In genomic region chr8:84973803-84974542, GRCm38 (mm10) we compare ENCODE assay signal across 9 mouse cellular contexts. TPM values are rescaled to one million over a fixed set of nuclear protein-coding genes. Genes with fewer than 3 reads are reported as not detected.
DNase-seq lines count a peak whose midpoint lies in the region; ATAC-seq and TF ChIP-seq lines count a peak whose summit lies in the region.
"Had no signal": no experiment of that assay in that cellular context is flagged by ENCODE, and none has a peak within 500 bp of the region (broad histone marks: within the 10 kb centered on the region; RNA-seq: fewer than 3 reads in every experiment).

No protein-coding gene starts in this region.

- ATAC-seq in forebrain, embryonic 16.5 days = peak; percentile 18; the same call in 1 of the 2 replicates
- no peak for ATAC-seq in midbrain, postnatal 0 days (ENCODE audit: low FRiP score)
- no peak for ATAC-seq in frontal cortex, adult (ENCODE audit: low TSS enrichment)

- intact Hi-C loops in gastrocnemius, adult 2 months (cut with DNase I) = loop anchor here (10.0 kb wide), 1 partner anchor 309 kb away; the partner anchor contains the start of gene Ier2

- H3K36me3 ChIP-seq in forebrain, embryonic 16.5 days (ENCODE audit: control insufficient read depth, insufficient read depth) = peaks cover 8% of the 10 kb centered on the region
- H3K36me3 ChIP-seq in limb, embryonic 10.5 days = peaks cover 49% of the 10 kb centered on the region
- H3K36me3 ChIP-seq in midbrain, postnatal 0 days (ENCODE audit: insufficient read depth, low read length) = peaks cover 20% of the 10 kb centered on the region

- H3K4me3 ChIP-seq in gastrocnemius, adult 2 months = no peak overlapping the region
- H3K4me3 ChIP-seq in forebrain, embryonic 16.5 days (replicated peaks; ENCODE audit: low read length) = no peak overlapping the region
- H3K4me3 ChIP-seq in limb, embryonic 10.5 days = no peak overlapping the region
- H3K4me3 ChIP-seq in midbrain, postnatal 0 days (ENCODE audit: low read depth, low read length) = no peak overlapping the region

- WGBS in forebrain, embryonic 16.5 days = 56% methylated on average over 4 of the region's 4 CpGs
- 77% methylated on average over 4 of the region's 4 CpGs for WGBS in limb, embryonic 10.5 days
- 56% methylated on average over 4 of the region's 4 CpGs for WGBS in midbrain, postnatal 0 days

- no peak overlapping the region for H3K4me2 ChIP-seq in forebrain, embryonic 16.5 days (ENCODE audit: low read length)
- no peak overlapping the region for H3K4me2 ChIP-seq in midbrain, postnatal 0 days (ENCODE audit: low read depth, low read length, poor library complexity, severe bottlenecking)

- peak; percentile 72 for DNase-seq in gastrocnemius, adult 2 months
- no peak for DNase-seq in gastrocnemius, postnatal 4 days (ENCODE audit: low spot score in 2 of 2)
- peak; percentile 85 for DNase-seq in 416B (ENCODE audit: low read depth)
- DNase-seq in adrenal gland, adult (ENCODE audit: inconsistent age in 2 of 2, low spot score in 1 of 2) = peak; percentile 88 to 94
- DNase-seq in limb, embryonic 10.5 days (ENCODE audit: low spot score) = peak; percentile 57
- DNase-seq in midbrain, postnatal 0 days (ENCODE audit: low spot score) = peak; percentile 82

- no peaks in the 10 kb centered on the region for H3K9me3 ChIP-seq in forebrain, embryonic 16.5 days (ENCODE audit: control insufficient read depth, low read length)
- H3K9me3 ChIP-seq in limb, embryonic 10.5 days (replicated peaks) = no peaks in the 10 kb centered on the region
- no peaks in the 10 kb centered on the region for H3K9me3 ChIP-seq in midbrain, postnatal 0 days (ENCODE audit: low read length)

- peaks cover 57% of the 10 kb centered on the region for H3K4me1 ChIP-seq in forebrain, embryonic 16.5 days (replicated peaks; ENCODE audit: control insufficient read depth, insufficient read depth, low read length)
- peaks cover 55% of the 10 kb centered on the region for H3K4me1 ChIP-seq in limb, embryonic 10.5 days
- H3K4me1 ChIP-seq in midbrain, postnatal 0 days (ENCODE audit: insufficient read depth, low read length) = peaks cover 20% of the 10 kb centered on the region

- H3K9ac ChIP-seq in forebrain, embryonic 16.5 days (replicated peaks; ENCODE audit: low read depth, low read length) = no peak overlapping the region
- H3K9ac ChIP-seq in midbrain, postnatal 0 days (replicated peaks; ENCODE audit: low read length, poor library complexity, severe bottlenecking) = no peak overlapping the region

- peak; percentile 96 for TF ChIP-seq CTCF in gastrocnemius, adult 2 months (IDR thresholded peaks at IDR 0.05)
- TF ChIP-seq CTCF in midbrain, postnatal 0 days (IDR thresholded peaks at IDR 0.05) = peak; percentile 92

- H3K27me3 ChIP-seq in forebrain, embryonic 16.5 days (replicated peaks; ENCODE audit: control insufficient read depth, insufficient read depth, low read length) = peaks cover 17% of the 10 kb centered on the region
- H3K27me3 ChIP-seq in limb, embryonic 10.5 days (ENCODE audit: low read depth, poor library complexity, severe bottlenecking) = peaks cover 21% of the 10 kb centered on the region
- H3K27me3 ChIP-seq in midbrain, postnatal 0 days (ENCODE audit: insufficient read depth, low read length) = no peaks in the 10 kb centered on the region

- H3K27ac ChIP-seq in gastrocnemius, adult 2 months = peak overlapping the region; percentile 70
- H3K27ac ChIP-seq in forebrain, embryonic 16.5 days (ENCODE audit: low read length) = no peak overlapping the region
- H3K27ac ChIP-seq in limb, embryonic 10.5 days = no peak overlapping the region
- no peak overlapping the region for H3K27ac ChIP-seq in midbrain, postnatal 0 days (ENCODE audit: low read depth, low read length)

RNA-seq across cellular contexts. Expression of gene Rnaseh2a, which starts 4.4 kb away (rescaled TPM):
- total RNA-seq in gastrocnemius, adult 2 months (2021) = 10 to 100 TPM; 22.1 to 25.9 TPM
- total RNA-seq in gastrocnemius, postnatal 4 days (2021) = 10 to 100 TPM; 38.7 to 45.2 TPM
- 79.9 and 85.8 TPM in 2 replicates for polyA plus RNA-seq in forebrain, embryonic 16.5 days (2015; fragmentation: Nextera tagmentation; extraction: Ambion mirVana)
- 156 and 168 TPM in 2 replicates for polyA plus RNA-seq in limb, embryonic 10.5 days (2016; fragmentation: Nextera tagmentation; extraction: Ambion mirVana)
- 40.5 and 48.9 TPM in 2 replicates for total RNA-seq in midbrain, postnatal 0 days (2014; rRNA removed)
- polyA plus RNA-seq in midbrain, postnatal 0 days (2015; fragmentation: Nextera tagmentation; extraction: Ambion mirVana) = 36.5 and 39.7 TPM in 2 replicates

RNA-seq across cellular contexts. Expression of gene Junb, which starts 4.5 kb away (rescaled TPM):
- total RNA-seq in gastrocnemius, adult 2 months (2021) = 10 to 100 TPM in 1 of 2 experiments, 1 to 10 TPM in 1; 5.7 to 10.1 TPM
- 10 to 100 TPM in 1 of 2 experiments, 1 to 10 TPM in 1; 10.0 to 10.1 TPM for total RNA-seq in gastrocnemius, postnatal 4 days (2021)
- 7.6 and 8.2 TPM in 2 replicates for polyA plus RNA-seq in forebrain, embryonic 16.5 days (2015; fragmentation: Nextera tagmentation; extraction: Ambion mirVana)
- 9.9 and 14.4 TPM in 2 replicates for polyA plus RNA-seq in limb, embryonic 10.5 days (2016; fragmentation: Nextera tagmentation; extraction: Ambion mirVana)
- 11.3 and 15.9 TPM in 2 replicates for total RNA-seq in midbrain, postnatal 0 days (2014; rRNA removed)
- polyA plus RNA-seq in midbrain, postnatal 0 days (2015; fragmentation: Nextera tagmentation; extraction: Ambion mirVana) = 5.3 and 6.1 TPM in 2 replicates

RNA-seq across cellular contexts. Expression of gene Prdx2, which starts 4.6 kb away (rescaled TPM):
- 100 to 1,000 TPM; 151 to 245 TPM for total RNA-seq in gastrocnemius, adult 2 months (2021)
- total RNA-seq in gastrocnemius, postnatal 4 days (2021) = 100 to 1,000 TPM; 317 to 327 TPM
- polyA plus RNA-seq in forebrain, embryonic 16.5 days (2015; fragmentation: Nextera tagmentation; extraction: Ambion mirVana) = 1,287 and 1,394 TPM in 2 replicates
- 1,175 and 1,260 TPM in 2 replicates for polyA plus RNA-seq in limb, embryonic 10.5 days (2016; fragmentation: Nextera tagmentation; extraction: Ambion mirVana)
- total RNA-seq in midbrain, postnatal 0 days (2014; rRNA removed) = 720 and 802 TPM in 2 replicates
- polyA plus RNA-seq in midbrain, postnatal 0 days (2015; fragmentation: Nextera tagmentation; extraction: Ambion mirVana) = 904 and 934 TPM in 2 replicates

RNA-seq across cellular contexts. Expression of gene Gm49661, which starts 4.7 kb away (rescaled TPM):
- not detected for total RNA-seq in gastrocnemius, adult 2 months (2021)
- 1 to 10 TPM in 1 of 2 experiments, not detected in 1; 2.0 TPM for total RNA-seq in gastrocnemius, postnatal 4 days (2021)
- polyA plus RNA-seq in forebrain, embryonic 16.5 days (2015; fragmentation: Nextera tagmentation; extraction: Ambion mirVana) = not detected in 2 replicates
- polyA plus RNA-seq in limb, embryonic 10.5 days (2016; fragmentation: Nextera tagmentation; extraction: Ambion mirVana) = not detected in 2 replicates
- total RNA-seq in midbrain, postnatal 0 days (2014; rRNA removed) = not detected in 2 replicates
- polyA plus RNA-seq in midbrain, postnatal 0 days (2015; fragmentation: Nextera tagmentation; extraction: Ambion mirVana) = not detected in 2 replicates
- polyA plus RNA-seq: stomach, embryonic 16.5 days had no signal

RNA-seq across cellular contexts. Expression of gene Hook2, which starts 16.4 kb away (rescaled TPM):
- total RNA-seq in gastrocnemius, adult 2 months (2021) = 1 to 10 TPM; 1.4 to 2.0 TPM
- total RNA-seq in gastrocnemius, postnatal 4 days (2021) = 1 to 10 TPM; 3.5 to 4.5 TPM
- polyA plus RNA-seq in forebrain, embryonic 16.5 days (2015; fragmentation: Nextera tagmentation; extraction: Ambion mirVana) = 31.3 and 39.8 TPM in 2 replicates
- polyA plus RNA-seq in limb, embryonic 10.5 days (2016; fragmentation: Nextera tagmentation; extraction: Ambion mirVana) = 16.0 and 19.1 TPM in 2 replicates
- 21.4 and 32.5 TPM in 2 replicates for total RNA-seq in midbrain, postnatal 0 days (2014; rRNA removed)
- 40.1 and 41.3 TPM in 2 replicates for polyA plus RNA-seq in midbrain, postnatal 0 days (2015; fragmentation: Nextera tagmentation; extraction: Ambion mirVana)

Comparison
In these comparisons a context has a peak if more than half of its experiments do, and no peak if none do; other contexts are left out.
1. DNase-seq: peak in gastrocnemius, adult 2 months (single experiment), 416B (single experiment), adrenal gland, adult (2 of 2), limb, embryonic 10.5 days (single experiment) and midbrain, postnatal 0 days (single experiment); none in gastrocnemius, postnatal 4 days (0 of 2).